Mouse (Mus musculus) cortical plate, adult 2 months (tissue): ENCODE results near the gene Kdm2b. TPM values are rescaled to one million over a fixed set of nuclear protein-coding genes. Genes with fewer than 3 reads are reported as not detected.
"Not testable (repeated sequence)": the region's sequence is repeated elsewhere in the genome, so short reads cannot be mapped to it uniquely, and the experiment has no call there.

ENCODE experiments used
- H3K27ac ChIP-seq: fragments of 200-500 bp; 2 replicates; pipeline ENCODE4 v1.5.1; 2012; ENCODE audit warnings: low read length, control low read depth, inconsistent platforms; ENCODE audit not compliant: insufficient read depth
- H3K4me1 ChIP-seq: fragments of 200-500 bp; 2 replicates; pipeline ENCODE4 v1.6.1; 2011; ENCODE audit warnings: low read length; ENCODE audit not compliant: control insufficient read depth, insufficient read depth
- H3K4me3 ChIP-seq: fragments of 200-500 bp; 2 replicates; pipeline ENCODE4 v1.5.1; 2011; ENCODE audit warnings: mild to moderate bottlenecking, low read length, control low read depth; ENCODE audit not compliant: insufficient read depth
- CTCF ChIP-seq: fragments of 200-500 bp; IDR thresholded peaks from 2 replicates; pipeline ENCODE4 v1.5.1; 2011; ENCODE audit warnings: mild to moderate bottlenecking, control low read depth, low read length; ENCODE audit not compliant: insufficient read depth; ENCODE audit errors: extremely low read depth
- POLR2A ChIP-seq: fragments of 200-500 bp; IDR thresholded peaks from 2 replicates; pipeline ENCODE4 v1.6.1; 2011; ENCODE audit warnings: mild to moderate bottlenecking, low read length, control low read depth; ENCODE audit not compliant: insufficient read depth; ENCODE audit errors: extremely low read depth
- polyA plus RNA-seq: library from polyadenylated mRNA; depleted of rRNA; stranded (reverse); fragments of >200 nt; gene quantifications from 2 replicates; pipeline ENCODE4 v1.2.3, GENCODE M21; 2012

Gene Kdm2b
- polyA plus RNA-seq, 1 experiment = 16.6 TPM

- Histone ChIP-seq H3K27ac (no peak overlapping the region), H3K4me3 (no peak overlapping the region), H3K4me1 (peaks cover 5% of the 10 kb centered on the region)
- TF ChIP-seq POLR2A = no peak
- TF ChIP-seq CTCF = no peak
These were observed 4.3 kb downstream of the Kdm2b start for GRCm38 (mm10) chr5:122985276-122985675.

- TF ChIP-seq POLR2A = no peak
- no peak for TF ChIP-seq CTCF
- Histone ChIP-seq H3K4me3 (no peak overlapping the region), H3K4me1 (peaks cover 3% of the 10 kb centered on the region), H3K27ac (no peak overlapping the region)
These were observed 5.1 kb downstream of the Kdm2b start for GRCm38 (mm10) chr5:122984483-122984882.

- no peak overlapping the region for H3K4me3 ChIP-seq
- H3K27ac ChIP-seq = no peak overlapping the region
- TF ChIP-seq POLR2A (no peak), CTCF (no peak)
- H3K4me1 ChIP-seq = no peaks in the 10 kb centered on the region
These were observed 10.7 kb downstream of the Kdm2b start for GRCm38 (mm10) chr5:122978970-122979369.

GRCm38 (mm10) chr5:122974701-122975100 is 14.9 kb downstream of the Kdm2b start:
- H3K27ac ChIP-seq, H3K4me1 ChIP-seq, H3K4me3 ChIP-seq: not testable (repeated sequence)

GRCm38 (mm10) chr5:122972116-122972515 is 17.5 kb downstream of the Kdm2b start:
- Histone ChIP-seq H3K4me3 (no peak overlapping the region), H3K4me1 (no peaks in the 10 kb centered on the region; the same call in 1 of the 2 replicates), H3K27ac (no peak overlapping the region)
- TF ChIP-seq CTCF (no peak), POLR2A (no peak)

- TF ChIP-seq POLR2A (no peak), CTCF (no peak)
- H3K4me1 ChIP-seq = no peaks in the 10 kb centered on the region; the same call in 1 of the 2 replicates
- no peak overlapping the region for H3K27ac ChIP-seq
- H3K4me3 ChIP-seq = no peak overlapping the region
These were observed 18.2 kb downstream of the Kdm2b start for GRCm38 (mm10) chr5:122971438-122971837.

GRCm38 (mm10) chr5:122970056-122970455 is 19.6 kb downstream of the Kdm2b start:
- H3K27ac ChIP-seq = no peak overlapping the region
- no peaks in the 10 kb centered on the region; the same call in 1 of the 2 replicates for H3K4me1 ChIP-seq
- H3K4me3 ChIP-seq = no peak overlapping the region
- TF ChIP-seq POLR2A (no peak), CTCF (no peak)

- Histone ChIP-seq H3K4me3 (no peak overlapping the region), H3K27ac (no peak overlapping the region), H3K4me1 (no peaks in the 10 kb centered on the region; the same call in 1 of the 2 replicates)
- TF ChIP-seq CTCF (peak; percentile 82), POLR2A (no peak)
These were observed 21.3 kb downstream of the Kdm2b start for GRCm38 (mm10) chr5:122968322-122968721.

GRCm38 (mm10) chr5:122965427-122965826 is 24.2 kb downstream of the Kdm2b start:
- H3K4me1 ChIP-seq = no peaks in the 10 kb centered on the region; the same call in 1 of the 2 replicates
- H3K4me3 ChIP-seq = no peak overlapping the region
- H3K27ac ChIP-seq = no peak overlapping the region
- TF ChIP-seq POLR2A (no peak), CTCF (no peak)

GRCm38 (mm10) chr5:122964853-122965252 is 24.8 kb downstream of the Kdm2b start:
- Histone ChIP-seq H3K4me3 (no peak overlapping the region), H3K4me1 (no peaks in the 10 kb centered on the region; the same call in 1 of the 2 replicates), H3K27ac (no peak overlapping the region)
- no peak for TF ChIP-seq POLR2A
- no peak for TF ChIP-seq CTCF

- H3K27ac ChIP-seq = no peak overlapping the region
- H3K4me3 ChIP-seq = no peak overlapping the region
- TF ChIP-seq CTCF = no peak
- TF ChIP-seq POLR2A = no peak
- H3K4me1 ChIP-seq = no peaks in the 10 kb centered on the region; the same call in 1 of the 2 replicates
These were observed 27.7 kb downstream of the Kdm2b start for GRCm38 (mm10) chr5:122961905-122962304.
